Mouse (Mus musculus) urinary bladder, postnatal 14 days (tissue): ENCODE data around the gene Nup93.

Source experiments
- DNase-seq: peaks from one replicate; pipeline ENCODE4 v3.0.0; 2021; ENCODE audit warnings: low spot score

The Nup93 gene

DNA sequence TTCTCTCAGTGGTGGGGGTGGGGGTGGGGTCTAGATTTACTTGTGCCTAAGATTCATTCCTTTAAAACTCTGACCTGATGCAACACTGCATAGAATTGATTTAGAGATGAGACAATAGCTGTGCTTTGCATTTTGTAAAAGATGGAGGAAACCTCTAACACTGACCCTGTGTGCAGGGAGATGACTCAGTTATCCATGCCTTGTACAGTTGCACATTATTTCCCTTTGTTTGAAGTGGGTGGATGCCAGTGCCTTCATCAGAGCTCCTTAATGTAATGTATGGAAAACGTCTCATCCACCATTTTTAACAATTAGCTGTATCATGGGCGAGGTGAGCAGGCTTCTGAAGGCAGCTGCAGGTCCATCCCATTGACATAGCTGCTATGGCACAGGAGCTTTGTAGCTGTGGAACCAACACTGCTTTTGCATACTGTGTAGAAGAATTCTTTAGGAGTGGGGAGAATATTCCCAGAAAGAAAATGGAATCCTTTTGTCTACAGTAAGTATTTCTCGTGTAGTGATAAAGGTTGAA, 54.1 kb downstream of the Nup93 start:
- DNase-seq: no peak

DNA sequence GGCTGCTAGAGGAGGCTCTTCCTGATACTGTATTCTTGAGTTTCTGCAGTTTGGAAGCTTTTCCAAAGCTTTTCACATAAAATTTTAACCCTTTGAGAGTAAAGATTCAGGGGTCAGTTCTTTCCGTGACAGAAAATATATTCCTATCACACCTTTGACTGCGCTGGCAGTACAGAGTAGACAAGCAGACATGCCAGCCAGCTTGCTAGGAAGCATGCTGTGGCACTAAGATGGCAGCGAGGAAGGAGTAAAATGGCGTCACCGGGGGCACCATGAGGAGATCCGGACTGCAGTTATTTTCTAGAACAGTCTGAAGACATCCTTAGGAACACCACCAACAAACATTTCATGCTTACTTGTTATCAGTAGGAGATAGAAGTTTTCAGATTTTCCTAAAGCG, 55.9 kb downstream of the Nup93 start:
- DNase-seq: no peak

DNA sequence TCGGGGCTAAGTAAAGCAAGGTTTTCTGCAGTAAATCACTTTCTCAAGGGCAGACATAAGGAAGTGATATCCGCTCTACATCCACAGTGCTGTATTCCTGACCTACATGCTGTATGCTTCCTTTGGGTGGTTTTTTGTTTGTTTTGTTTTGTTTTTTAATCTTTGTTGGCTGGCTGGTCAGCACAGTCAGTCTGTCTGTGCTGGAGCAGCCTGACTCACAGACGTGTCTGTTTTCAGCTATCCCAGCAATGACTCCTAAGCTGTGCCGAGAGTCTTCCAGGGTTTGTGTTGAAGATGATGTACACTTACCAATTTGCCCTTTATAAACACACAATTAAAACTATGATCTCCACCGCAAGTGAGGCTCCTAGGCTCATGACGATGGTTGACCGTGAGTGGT, 56.7 kb downstream of the Nup93 start:
- DNase-seq: no peak

DNA sequence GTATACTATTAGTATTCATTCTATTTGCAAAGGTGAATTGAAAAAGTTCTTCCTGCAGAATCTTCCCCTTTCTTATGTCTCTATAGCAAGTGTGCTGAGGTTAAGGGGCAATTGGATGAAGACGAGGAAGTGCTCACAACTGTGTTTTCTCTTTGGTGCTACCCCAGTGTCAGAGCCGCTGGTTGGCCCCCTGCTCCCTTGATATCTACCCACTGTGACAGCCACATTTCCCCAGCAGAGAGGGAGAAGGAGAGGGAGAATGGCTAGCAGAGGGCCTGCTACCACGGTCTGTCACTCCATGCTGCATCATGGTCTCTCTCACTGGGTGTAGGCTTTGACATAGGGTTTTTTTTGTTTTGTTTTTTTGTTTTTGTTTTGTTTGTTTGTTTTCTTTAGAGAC, 58.2 kb downstream of the Nup93 start:
- DNase-seq: no peak

DNA sequence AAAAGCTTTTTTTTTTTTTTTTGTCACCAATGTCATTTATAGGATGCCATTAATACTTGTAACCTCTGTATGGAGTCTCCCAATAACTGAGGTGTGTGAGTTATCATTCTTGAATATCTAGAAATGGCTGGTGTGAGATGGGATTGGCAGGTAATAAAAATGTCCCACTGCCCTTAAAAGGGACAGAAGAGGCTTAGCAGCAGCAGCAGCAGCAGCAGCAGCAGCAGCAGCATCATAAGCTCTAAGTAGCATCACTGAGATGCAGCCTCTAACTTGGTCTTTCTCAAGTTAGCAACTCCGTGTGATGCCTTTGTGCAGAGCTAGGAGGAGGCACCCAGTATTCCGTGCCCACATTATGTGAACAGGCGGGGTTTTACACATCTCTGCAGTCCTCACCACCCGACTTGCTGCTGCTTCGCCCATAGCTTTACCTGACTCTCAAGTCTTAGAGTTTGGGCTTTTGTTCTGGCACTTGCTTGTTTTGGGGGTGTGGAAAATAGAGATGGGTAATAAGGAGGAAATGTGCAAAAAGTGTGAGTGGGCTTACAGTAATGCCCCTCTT, 59.0 kb downstream of the Nup93 start:
- DNase-seq: no peak

DNA sequence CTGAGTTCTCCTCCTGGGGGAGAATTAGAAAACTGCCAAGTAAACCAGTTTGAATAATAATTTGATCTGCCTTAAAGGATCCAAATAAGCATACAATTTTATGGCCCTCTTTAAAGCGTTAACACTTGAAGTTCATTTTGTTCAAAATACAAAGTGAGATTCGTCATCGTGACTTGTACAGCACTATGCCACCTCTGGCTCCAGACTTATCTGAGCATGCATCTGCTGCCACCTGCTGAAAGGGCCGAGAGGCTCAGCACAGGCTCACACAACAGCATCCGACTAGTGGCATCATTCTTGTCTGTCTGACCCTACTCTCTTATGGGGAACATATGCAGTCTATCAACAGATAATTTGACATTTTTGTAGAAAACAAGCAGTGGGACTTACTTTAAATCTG, 59.7 kb downstream of the Nup93 start:
- DNase-seq: no peak

DNA sequence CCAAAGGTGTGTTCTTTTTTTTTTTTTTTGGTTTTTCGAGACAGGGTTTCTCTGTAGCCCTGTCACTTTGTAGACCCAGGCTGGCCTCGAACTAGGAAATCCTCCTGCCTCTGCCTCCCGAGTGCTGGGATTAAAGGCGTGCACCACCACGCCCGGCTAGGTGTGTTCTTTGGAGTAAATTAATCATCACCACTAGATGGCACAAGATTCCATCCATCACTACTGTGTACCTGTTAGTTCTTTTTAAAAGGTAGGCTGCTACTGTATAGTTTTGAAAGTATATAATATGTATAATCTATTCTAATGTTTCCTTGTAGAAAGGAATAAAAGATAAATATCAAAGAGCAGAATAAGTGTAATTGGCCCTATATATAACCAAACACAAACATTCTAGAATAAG, 63.9 kb downstream of the Nup93 start:
- DNase-seq: no peak

DNA sequence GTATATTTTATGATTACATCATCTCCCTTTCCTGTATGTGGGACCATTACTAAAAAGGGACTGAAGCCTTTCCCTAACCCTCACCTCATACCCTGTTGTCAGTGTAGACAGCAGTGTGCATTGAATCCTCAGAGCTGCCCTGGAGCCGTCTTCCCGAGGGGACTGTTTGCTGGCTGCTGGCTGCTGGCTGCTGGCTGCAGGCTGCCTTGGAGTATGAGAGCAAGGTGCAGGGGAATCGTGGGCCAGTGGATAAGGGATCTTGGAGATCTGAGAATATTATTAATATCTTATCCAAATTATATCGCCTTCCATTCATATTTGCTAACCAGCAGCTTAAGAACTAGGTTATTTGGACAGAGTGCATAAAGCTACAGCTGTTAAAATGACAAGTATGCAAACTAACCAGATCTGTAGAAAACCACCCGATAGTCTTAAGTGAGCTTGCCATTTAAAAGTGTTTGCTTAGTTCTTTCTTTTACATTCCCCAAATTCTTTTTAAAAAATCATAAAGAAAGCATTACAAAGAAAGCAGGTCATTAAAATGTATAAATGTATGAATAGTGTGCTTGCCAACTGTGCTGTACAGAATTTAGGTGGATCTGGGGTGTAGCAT, 65.7 kb downstream of the Nup93 start:
- DNase-seq: no peak

DNA sequence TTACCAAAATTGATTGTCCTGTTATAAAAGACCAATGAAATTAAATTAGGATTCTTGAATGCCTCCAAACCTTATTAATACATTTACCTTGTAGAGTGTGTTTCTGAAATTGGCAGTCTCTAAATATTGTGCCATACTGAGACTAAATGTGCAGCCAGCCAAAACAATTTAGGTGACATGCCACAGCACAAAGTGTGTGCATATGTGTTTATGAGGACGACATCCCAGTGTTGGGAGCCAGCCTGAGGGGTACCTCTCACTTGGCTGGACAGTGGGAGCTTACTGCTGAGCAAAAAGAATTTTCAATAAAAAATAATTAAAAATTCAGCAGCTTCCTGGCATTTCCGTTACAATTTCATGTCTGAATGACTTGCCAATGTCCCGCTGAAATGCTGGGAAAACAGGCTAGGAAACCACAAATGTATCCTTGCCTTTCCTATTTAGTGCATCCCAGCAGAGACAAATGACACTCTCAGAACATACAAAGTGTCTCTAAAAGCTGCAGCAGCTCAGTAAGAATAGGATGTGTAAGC, 68.2 kb downstream of the Nup93 start:
- no peak for DNase-seq

DNA sequence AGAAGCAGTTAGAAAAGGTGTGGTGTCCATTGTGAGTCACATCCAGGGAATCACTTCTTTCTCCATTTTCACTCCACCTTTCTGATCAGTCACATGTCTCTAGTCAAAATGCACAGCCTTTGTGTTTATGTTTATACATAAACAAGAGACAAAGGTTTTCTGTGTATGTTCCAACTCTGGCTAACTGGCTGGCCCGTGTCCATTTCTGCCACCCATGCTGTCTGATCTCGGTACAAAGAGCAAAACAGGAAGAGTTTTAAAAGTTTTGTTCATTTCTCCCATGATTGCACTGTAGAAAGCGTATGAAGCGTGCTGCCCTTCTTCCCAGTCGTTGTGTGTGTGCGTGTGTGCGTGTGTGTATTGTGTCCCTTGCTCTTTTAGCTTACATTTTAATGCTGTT, 69.8 kb downstream of the Nup93 start:
- DNase-seq: no peak

DNA sequence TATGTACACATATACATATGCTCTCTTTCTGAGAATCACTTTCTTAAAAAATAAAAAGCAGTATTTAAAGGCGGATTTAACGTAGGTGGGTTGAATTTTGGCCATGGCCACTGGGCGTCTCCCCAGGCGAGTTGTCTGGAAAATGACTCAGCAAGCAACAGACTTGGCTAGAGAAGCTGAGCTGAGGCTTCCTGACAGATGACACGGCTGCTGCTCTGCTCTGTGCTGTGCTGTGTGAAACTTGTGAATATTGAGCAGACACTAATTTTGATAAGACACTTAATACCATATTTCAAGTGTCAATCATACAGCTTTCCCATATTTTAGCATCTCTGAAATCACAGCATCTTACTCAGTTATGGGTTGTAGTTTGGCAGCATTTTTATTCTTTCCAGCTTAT, 76.2 kb downstream of the Nup93 start:
- DNase-seq: no peak

DNA sequence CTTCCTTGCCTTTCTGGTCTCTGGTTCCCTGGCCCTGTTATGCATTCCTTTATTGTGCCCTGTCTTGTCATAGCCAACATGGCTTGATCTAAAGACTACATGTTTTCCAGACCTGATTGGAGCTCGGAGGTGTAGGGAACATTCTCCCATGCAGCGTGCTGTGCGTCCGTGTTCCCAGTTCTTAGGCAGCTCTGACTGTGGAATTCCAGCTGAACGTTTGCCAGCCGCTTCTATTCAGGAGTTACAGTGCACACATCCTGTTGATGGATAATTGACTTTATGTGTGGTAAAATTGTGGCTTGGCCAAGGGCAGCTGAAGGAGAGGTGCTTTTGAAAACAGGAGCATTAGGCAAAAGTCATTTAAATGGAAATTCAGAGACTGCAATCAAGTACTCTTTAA, 77.7 kb downstream of the Nup93 start:
- no peak for DNase-seq

DNA sequence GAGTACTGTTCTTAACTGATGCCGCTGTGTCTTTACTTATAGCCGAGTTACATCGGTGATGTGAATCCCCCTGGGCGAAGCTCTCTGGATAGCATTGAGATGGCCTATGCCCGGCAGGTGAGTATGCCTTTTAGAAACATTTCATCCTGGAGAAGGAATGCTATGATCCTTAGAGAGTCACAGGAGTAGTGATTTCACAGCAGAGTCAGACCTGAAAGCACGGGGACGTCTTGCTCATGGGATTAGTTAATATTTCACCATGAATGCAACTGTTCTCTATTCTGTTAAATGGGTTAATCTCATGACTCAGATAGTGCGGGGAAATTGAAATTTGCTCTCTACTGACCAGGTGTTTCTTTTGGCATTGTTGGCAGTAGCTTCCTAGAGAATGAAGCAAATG, 78.3 kb downstream of the Nup93 start:
- no peak for DNase-seq

DNA sequence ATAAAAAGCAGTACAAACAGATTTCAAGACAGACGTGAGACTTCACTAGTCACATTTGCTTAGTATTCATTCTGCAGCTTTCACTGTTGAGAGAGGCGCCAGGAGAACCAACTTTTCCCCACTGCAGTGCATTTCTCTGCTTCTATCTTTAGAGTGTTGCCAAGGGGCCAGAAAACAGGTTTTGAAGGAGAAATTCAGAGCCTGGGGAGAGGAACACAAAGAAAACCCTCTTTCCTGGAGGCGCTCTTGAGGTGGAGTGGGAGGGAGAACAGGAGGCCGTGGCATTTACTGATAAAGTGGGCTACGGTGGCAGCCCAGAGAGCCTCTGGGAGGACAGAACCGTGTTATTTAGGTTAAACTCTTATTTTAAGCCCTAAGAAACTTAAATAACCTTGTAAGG, 81.3 kb downstream of the Nup93 start:
- no peak for DNase-seq

DNA sequence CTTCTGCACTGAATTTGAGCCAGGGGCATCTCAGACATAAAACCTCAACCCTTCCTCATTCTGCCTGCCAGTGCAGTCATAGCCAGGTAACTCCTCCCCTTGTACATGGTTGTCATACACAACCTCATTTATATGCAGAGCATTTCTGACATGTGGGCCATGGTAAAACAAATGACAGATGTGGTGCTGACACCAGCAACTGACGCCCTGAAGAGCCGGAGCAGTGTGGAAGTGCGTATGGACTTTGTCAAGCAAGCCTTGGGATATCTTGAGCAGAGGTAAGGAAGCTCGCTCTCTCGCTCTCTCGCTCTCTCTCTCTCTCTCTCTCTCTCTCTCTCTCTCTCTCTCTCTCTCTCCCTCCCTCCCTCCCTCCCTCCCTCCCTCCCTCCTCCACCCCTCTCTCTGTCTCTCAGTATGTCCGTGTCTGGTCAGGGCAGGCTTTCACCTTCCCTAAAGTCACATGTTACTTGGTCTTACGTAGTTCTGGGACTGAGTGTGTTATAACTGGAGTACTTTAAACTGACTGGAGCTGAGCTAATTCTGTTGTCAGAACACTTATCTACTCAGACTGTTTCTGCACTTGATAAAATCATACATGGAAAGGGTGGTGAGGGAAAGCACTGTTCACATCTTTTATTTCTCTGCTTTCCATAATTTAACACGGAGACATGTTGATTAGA, 82.1 kb downstream of the Nup93 start:
- no peak for DNase-seq

DNA sequence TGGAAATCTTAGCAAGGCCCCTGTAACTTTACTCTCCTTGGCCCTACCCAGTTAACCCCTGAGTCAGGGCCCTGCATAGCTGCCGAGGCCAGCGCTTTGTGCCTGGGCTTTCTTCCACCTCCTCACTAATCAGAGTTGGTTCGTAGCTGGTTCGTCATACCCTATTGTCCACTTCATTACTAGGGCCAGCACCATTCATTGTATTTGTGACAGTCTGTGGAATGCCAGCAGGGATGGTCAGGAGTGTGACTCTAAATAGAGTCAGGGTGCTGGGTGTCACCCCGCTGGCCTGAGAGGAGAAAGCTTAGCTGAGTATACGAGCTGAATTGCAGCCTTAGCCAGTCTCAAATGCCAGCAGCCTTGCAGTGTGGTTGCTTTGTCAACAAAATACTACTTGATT, 82.7 kb downstream of the Nup93 start:
- DNase-seq: no peak

DNA sequence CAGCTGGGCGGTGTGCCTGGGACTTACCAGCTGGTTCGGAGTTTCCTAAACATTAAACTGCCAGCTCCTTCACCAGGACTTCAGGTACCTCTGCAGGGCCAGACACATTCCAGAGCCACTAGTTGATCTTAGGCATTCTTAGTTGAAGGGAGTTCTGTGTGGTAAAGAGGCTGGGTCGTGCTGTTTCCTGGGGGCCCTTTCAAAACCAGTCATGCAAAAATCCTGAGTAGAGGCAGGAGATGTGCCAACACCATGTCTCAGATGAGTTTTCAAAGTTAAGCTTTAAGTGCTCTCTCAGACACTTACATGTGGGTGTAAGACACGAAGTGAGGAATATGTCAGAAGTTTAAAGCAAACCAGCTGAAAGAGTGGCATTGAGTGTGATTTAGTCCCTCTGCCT, 86.4 kb downstream of the Nup93 start:
- DNase-seq: no peak

DNA sequence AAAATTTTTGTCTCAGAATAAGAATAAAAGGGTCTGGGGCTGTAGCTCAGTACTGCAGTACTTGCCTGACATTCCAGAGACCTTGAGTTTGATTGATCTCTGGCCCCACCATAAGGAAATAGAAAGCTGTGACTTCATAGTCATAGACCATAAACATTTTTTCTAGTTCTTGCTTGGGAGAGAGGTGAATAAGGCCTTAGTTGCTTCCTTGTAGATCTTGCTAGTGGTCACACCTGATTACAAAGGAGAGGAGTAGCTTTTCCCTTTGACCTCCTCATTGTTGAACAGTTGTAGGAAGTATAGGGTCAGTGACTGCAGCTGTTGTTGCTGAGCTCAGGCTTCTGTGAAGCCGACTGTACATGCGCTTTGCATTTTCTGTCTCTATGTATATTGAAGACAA, 90.0 kb downstream of the Nup93 start:
- no peak for DNase-seq

DNA sequence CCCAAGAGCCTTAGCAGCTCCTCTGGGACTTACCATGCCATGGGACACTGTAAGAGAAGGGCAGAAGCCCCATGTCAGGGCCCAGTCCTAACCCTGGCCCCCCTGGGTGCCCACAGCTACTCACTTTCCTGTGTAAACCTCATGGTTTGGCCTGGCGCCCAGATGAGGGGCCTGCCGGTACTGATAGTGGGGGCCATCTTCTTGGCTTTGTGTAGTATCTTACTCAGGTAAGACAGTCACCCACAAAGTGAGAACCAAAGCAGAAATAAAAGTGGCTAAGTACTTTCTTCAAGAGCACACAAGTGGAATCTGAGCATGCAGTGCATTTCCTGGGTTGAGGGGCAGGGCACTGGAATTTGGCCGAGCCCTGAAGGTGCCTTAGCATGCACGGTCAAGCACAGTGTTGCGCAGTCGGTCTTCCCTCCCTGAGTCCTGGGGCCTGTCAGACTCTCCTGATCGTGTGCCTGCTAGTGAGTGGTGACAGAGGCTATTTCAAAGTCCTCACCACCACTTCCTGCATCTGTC, 92.7 kb downstream of the Nup93 start:
- DNase-seq: peak; percentile 57

DNA sequence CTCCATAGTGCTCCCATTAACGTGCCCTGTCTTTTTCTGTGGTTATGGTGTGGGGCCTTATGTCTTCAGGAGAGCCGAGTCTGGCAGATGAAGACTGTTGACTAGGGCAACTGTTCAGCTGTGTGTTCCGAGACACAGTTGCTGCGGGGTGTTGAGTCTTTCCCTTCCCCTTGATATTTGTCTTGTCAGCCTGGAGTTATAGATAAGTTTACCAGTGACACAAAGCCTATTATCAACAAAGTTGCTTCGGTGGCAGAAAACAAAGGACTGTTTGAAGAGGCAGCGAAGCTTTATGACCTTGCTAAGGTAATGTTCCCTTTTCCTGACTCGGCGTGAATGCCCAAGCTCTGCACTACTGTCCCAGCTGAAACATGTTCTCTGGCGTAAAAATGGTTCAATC, 93.3 kb downstream of the Nup93 start:
- DNase-seq: no peak

DNA sequence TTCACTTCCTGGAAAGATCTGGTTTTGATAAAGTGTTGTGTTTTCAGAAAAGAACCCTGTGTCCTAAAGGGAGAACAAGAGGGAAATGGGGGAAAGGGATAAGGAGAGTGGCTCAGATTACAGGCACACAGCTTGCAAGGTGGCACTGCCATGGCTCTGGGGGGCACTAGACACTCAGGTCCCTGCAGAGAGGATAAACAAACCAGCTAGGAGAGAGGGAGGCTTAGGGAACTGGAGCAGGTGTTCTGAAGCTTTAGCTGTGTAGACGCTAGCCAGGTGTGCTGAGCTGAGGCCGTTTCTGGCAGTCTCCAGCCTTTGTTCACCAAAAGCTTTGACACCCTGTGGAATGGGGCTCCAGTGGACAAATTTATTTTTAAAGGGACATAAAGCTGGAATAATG, 99.7 kb downstream of the Nup93 start:
- DNase-seq: no peak

DNA sequence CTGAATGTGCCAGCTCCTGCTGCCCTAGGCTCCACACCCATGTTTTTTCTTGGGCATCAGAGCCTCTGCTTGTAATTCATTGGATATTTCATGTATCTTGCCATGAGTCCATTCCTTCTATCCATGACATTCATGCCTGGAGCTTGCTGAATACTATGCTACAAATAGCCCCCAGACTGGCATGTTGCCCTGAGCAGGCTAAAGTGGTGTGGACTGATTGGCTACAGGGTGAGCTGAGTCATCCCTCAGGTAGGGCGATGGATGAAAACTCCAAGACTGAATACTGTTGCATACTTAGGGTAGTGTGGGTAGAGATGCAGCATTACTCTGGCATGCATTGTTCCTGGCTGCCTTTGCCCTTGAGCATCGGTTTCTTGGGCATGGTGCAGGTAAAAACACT, 102.9 kb downstream of the Nup93 start:
- no peak for DNase-seq

DNA sequence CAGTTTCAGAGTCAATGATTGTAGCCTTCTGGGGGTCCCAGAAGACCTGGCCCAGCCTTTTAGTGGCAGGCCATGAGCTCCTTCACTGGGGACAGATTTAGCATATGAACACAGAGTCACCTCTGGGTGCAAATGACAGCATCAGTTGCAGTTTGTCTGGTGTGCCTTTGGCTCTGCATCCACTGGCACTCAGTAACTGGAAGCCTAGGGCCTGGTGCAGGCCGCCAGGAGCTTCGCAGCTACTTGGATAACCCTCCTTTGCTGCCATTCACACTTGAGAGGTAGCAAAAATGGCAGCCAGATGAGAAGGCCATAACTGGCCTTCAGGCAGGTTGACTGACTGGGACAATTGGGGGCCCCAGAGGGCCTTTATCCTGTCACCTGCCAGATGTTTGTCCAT, 103.3 kb downstream of the Nup93 start:
- no peak for DNase-seq
